Mouse (Mus musculus) cerebellum, adult 2 months (tissue): Measurements from ENCODE around the gene Itpr1. TPM values are rescaled to one million over a fixed set of nuclear protein-coding genes. Genes with fewer than 3 reads are reported as not detected.

Experiments used
- DNase-seq, 2 experiments: peaks; one replicate each; pipeline ENCODE4 v3.0.0; 2021
- H3K27ac ChIP-seq: fragments of 200-500 bp; 2 replicates; pipeline ENCODE4 v1.5.1; 2012; ENCODE audit warnings: low read length, control low read depth, inconsistent platforms; ENCODE audit not compliant: insufficient read depth
- H3K27me3 ChIP-seq: fragments of 200-500 bp; 2 replicates; pipeline ENCODE4 v1.6.1; 2012; ENCODE audit warnings: inconsistent platforms, mild to moderate bottlenecking, low read length, moderate library complexity; ENCODE audit not compliant: control insufficient read depth, insufficient read depth
- H3K4me1 ChIP-seq: fragments of 200-500 bp; 2 replicates; pipeline ENCODE4 v1.6.1; 2011; ENCODE audit warnings: low read length; ENCODE audit not compliant: control insufficient read depth, insufficient read depth
- H3K4me3 ChIP-seq: fragments of 200-500 bp; replicated peaks from 2 replicates; pipeline ENCODE3; 2011; ENCODE audit warnings: mild to moderate bottlenecking, low read depth, low read length, control low read depth; ENCODE audit not compliant: insufficient read depth
- CTCF ChIP-seq: fragments of 200-500 bp; IDR thresholded peaks from 2 replicates; pipeline ENCODE4 v1.5.1; 2011; ENCODE audit warnings: low read depth, mild to moderate bottlenecking, control low read depth, low read length, moderate library complexity, borderline replicate concordance; ENCODE audit not compliant: insufficient read depth
- POLR2A ChIP-seq: fragments of 200-500 bp; IDR thresholded peaks from 2 replicates; pipeline ENCODE4 v1.6.1; 2011; ENCODE audit warnings: low read length, control low read depth, borderline replicate concordance; ENCODE audit not compliant: insufficient read depth
- WGBS: fragments of 180-500 bp; shearing (Covaris S2); methylation state at CpG from one replicate; pipeline ENCODE4 v1.1.7; 2018; 5-methylcytosine and 5-hydroxymethylcytosine counted together
- polyA plus RNA-seq: library from polyadenylated mRNA; depleted of rRNA; stranded (reverse); fragments of >200 nt; gene quantifications from 2 replicates; pipeline ENCODE4 v1.2.3, GENCODE M21; 2012

The Itpr1 gene
- polyA plus RNA-seq, 1 experiment: 529 TPM

- H3K4me3 ChIP-seq: no peak overlapping the region
- H3K27ac ChIP-seq: no peak overlapping the region
- no peaks in the 10 kb centered on the region for H3K27me3 ChIP-seq
- DNase-seq: no peak
- TF ChIP-seq POLR2A (no peak), CTCF (no peak)
- 90% methylated on average over 3 of the region's 3 CpGs for WGBS
- no peaks in the 10 kb centered on the region for H3K4me1 ChIP-seq
Measured at GRCm38 (mm10) chr6:108379041-108379440, 166.1 kb downstream of the Itpr1 start.

GRCm38 (mm10) chr6:108380209-108380608 is 167.3 kb downstream of the Itpr1 start:
- Histone ChIP-seq H3K4me1 (no peaks in the 10 kb centered on the region), H3K27ac (no peak overlapping the region), H3K27me3 (no peaks in the 10 kb centered on the region), H3K4me3 (no peak overlapping the region)
- no peak for TF ChIP-seq CTCF
- no peak for TF ChIP-seq POLR2A
- WGBS: 88% methylated on average over 2 of the region's 2 CpGs
- no peak for DNase-seq

- no peaks in the 10 kb centered on the region for H3K27me3 ChIP-seq
- no peaks in the 10 kb centered on the region for H3K4me1 ChIP-seq
- 84% methylated on average over 6 of the region's 6 CpGs for WGBS
- TF ChIP-seq CTCF (no peak), POLR2A (no peak)
- no peak for DNase-seq
- no peak overlapping the region for H3K27ac ChIP-seq
- H3K4me3 ChIP-seq: no peak overlapping the region
Measured at GRCm38 (mm10) chr6:108390624-108391324, 177.9 kb downstream of the Itpr1 start.

GRCm38 (mm10) chr6:108393131-108393530 is 180.2 kb downstream of the Itpr1 start:
- no peak for DNase-seq
- H3K4me1 ChIP-seq: no peaks in the 10 kb centered on the region
- 90% methylated on average over 8 of the region's 8 CpGs for WGBS
- H3K27ac ChIP-seq: no peak overlapping the region
- H3K27me3 ChIP-seq: no peaks in the 10 kb centered on the region
- TF ChIP-seq POLR2A (no peak), CTCF (no peak)
- no peak overlapping the region for H3K4me3 ChIP-seq

- H3K4me3 ChIP-seq: no peak overlapping the region
- no peak for DNase-seq
- no peaks in the 10 kb centered on the region for H3K27me3 ChIP-seq
- no peaks in the 10 kb centered on the region for H3K4me1 ChIP-seq
- WGBS: 87% methylated on average over 3 of the region's 3 CpGs
- no peak overlapping the region for H3K27ac ChIP-seq
- TF ChIP-seq POLR2A (no peak), CTCF (no peak)
Measured at GRCm38 (mm10) chr6:108397956-108398355, 185.1 kb downstream of the Itpr1 start.

- WGBS: 81% methylated on average over 10 of the region's 10 CpGs
- H3K27ac ChIP-seq: no peak overlapping the region
- no peaks in the 10 kb centered on the region for H3K27me3 ChIP-seq
- no peak overlapping the region for H3K4me3 ChIP-seq
- no peaks in the 10 kb centered on the region for H3K4me1 ChIP-seq
- TF ChIP-seq POLR2A (no peak), CTCF (no peak)
- DNase-seq: no peak
Measured at GRCm38 (mm10) chr6:108401412-108401955, 188.6 kb downstream of the Itpr1 start.

GRCm38 (mm10) chr6:108404736-108405135 is 191.8 kb downstream of the Itpr1 start:
- Histone ChIP-seq H3K27me3 (no peaks in the 10 kb centered on the region), H3K27ac (no peak overlapping the region), H3K4me1 (no peaks in the 10 kb centered on the region), H3K4me3 (no peak overlapping the region)
- TF ChIP-seq CTCF (no peak), POLR2A (no peak)
- WGBS: 83% methylated on average over 8 of the region's 8 CpGs
- DNase-seq: no peak

GRCm38 (mm10) chr6:108408053-108408452 is 195.2 kb downstream of the Itpr1 start:
- Histone ChIP-seq H3K27ac (no peak overlapping the region), H3K4me3 (no peak overlapping the region), H3K27me3 (no peaks in the 10 kb centered on the region), H3K4me1 (no peaks in the 10 kb centered on the region)
- TF ChIP-seq CTCF (peak; percentile 72; the same call in 1 of the 2 replicates), POLR2A (no peak)
- peak; percentile 38 to 55 for DNase-seq
- whole genome bisulfite sequencing: 96% methylated on average over 3 of the region's 3 CpGs

GRCm38 (mm10) chr6:108408726-108409125 is 195.8 kb downstream of the Itpr1 start:
- H3K4me3 ChIP-seq: no peak overlapping the region
- H3K4me1 ChIP-seq: no peaks in the 10 kb centered on the region
- WGBS: 97% methylated on average over 5 of the region's 5 CpGs
- no peaks in the 10 kb centered on the region for H3K27me3 ChIP-seq
- no peak overlapping the region for H3K27ac ChIP-seq
- no peak for DNase-seq
- TF ChIP-seq POLR2A: no peak
- TF ChIP-seq CTCF: no peak
